Mouse (Mus musculus): Measurements from ENCODE around the gene Adk. TPM values are rescaled to one million over a fixed set of nuclear protein-coding genes. Genes with fewer than 3 reads are reported as not detected.

Adk gene
- polyA plus RNA-seq, 1 experiment from 2014 or later, result 240 TPM

GRCm38 (mm10) chr14:21222206-21222605, 169.8 kb downstream of the Adk start:
- Histone ChIP-seq H3K27ac (ENCODE audit: low read depth, low read length) (no peak overlapping the region), H3K36me3 (ENCODE audit: control insufficient read depth, insufficient read depth) (no peaks in the 10 kb centered on the region), H3K9me3 (ENCODE audit: control insufficient read depth) (no peaks in the 10 kb centered on the region), H3K4me1 (replicated peaks; ENCODE audit: control insufficient read depth, insufficient read depth, low read length) (0 out of 2 replicates have a peak, but pooled peaks cover 4% of the 10 kb centered on the region), H3K27me3 (replicated peaks; ENCODE audit: control insufficient read depth, insufficient read depth, low read length) (no peaks in the 10 kb centered on the region), H3K4me2 (replicated peaks; ENCODE audit: low read depth) (no peak overlapping the region), H3K9ac (ENCODE audit: low read depth, low read length) (no peak overlapping the region), H3K4me3 (ENCODE audit: low read depth, low read length) (no peak overlapping the region)
- WGBS, result 79% methylated on average over 3 of the region's 3 CpGs
- TF ChIP-seq CTCF (IDR thresholded peaks at IDR 0.05; ENCODE audit: low read depth), result no peak
- no peak for ATAC-seq

DNA sequence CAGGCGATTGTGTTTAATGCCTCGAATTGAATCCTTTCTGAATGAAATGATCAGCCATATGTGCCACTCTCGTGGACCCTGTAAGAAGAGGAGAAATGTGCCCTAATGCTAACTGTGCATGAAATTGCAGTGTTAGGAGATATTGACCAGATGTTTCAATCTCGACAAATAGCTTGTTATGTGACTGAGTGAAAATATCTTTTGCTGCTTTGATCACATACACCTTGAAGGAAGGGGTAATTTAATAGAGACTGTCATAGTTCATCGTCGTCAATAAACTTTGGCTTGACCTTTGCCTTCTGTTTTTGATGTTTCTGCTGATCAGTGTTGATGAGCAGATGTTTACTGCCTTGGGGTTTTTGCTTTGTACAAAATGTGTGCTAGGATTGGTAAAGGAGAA, 171.1 kb downstream of the Adk start:
- Histone ChIP-seq H3K36me3 (ENCODE audit: control insufficient read depth, insufficient read depth) (no peaks in the 10 kb centered on the region), H3K9ac (ENCODE audit: low read depth, low read length) (no peak overlapping the region), H3K27ac (ENCODE audit: low read depth, low read length) (no peak overlapping the region), H3K27me3 (replicated peaks; ENCODE audit: control insufficient read depth, insufficient read depth, low read length) (no peaks in the 10 kb centered on the region), H3K9me3 (ENCODE audit: control insufficient read depth) (no peaks in the 10 kb centered on the region), H3K4me1 (replicated peaks; ENCODE audit: control insufficient read depth, insufficient read depth, low read length) (0 out of 2 replicates have a peak, but pooled peaks cover 4% of the 10 kb centered on the region), H3K4me2 (replicated peaks; ENCODE audit: low read depth) (no peak overlapping the region), H3K4me3 (ENCODE audit: low read depth, low read length) (no peak overlapping the region)
- TF ChIP-seq CTCF (IDR thresholded peaks at IDR 0.05; ENCODE audit: low read depth), result no peak
- ATAC-seq, result no peak
- 68% methylated on average over 6 of the region's 6 CpGs for WGBS

DNA sequence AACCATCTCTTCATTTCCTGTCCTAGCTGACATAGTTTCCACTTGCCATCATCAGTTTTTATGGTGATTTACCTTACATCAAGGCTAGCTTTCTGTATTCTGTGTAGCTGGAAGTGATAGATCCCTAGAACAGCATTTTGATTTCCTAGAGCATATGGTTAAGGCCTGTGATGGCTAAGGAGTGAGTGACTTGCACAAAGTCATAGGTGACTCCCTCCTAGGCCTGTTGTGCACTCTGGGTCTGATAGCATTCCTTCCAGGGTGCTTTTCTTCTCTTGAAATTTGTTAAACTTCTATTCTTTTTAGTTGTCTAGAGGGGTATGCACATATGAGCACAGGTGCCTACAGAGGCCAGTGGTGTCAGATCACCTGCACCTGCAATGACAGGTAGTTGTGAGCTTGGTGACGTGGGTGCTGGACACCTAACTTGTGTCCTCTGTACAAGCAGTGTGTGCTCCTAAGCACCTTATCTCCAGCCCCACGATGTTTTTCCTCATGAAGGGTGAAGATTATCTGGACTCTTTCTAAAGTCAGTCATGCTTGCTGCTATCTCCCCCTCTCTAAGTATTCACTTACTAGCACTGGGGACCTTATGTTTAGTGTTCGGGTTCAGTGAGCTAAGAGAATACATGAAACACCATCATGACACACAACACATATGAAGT, 171.7 kb downstream of the Adk start:
- TF ChIP-seq CTCF (IDR thresholded peaks at IDR 0.05; ENCODE audit: low read depth), result no peak
- no peaks in the 10 kb centered on the region for H3K9me3 ChIP-seq (ENCODE audit: control insufficient read depth)
- WGBS, result 83% methylated on average over 3 of the region's 3 CpGs
- no peak overlapping the region for H3K9ac ChIP-seq (ENCODE audit: low read depth, low read length)
- 0 out of 2 replicates have a peak, but pooled peaks cover 4% of the 10 kb centered on the region for H3K4me1 ChIP-seq (replicated peaks; ENCODE audit: control insufficient read depth, insufficient read depth, low read length)
- no peak overlapping the region for H3K4me3 ChIP-seq (ENCODE audit: low read depth, low read length)
- no peak overlapping the region for H3K4me2 ChIP-seq (replicated peaks; ENCODE audit: low read depth)
- H3K27ac ChIP-seq (ENCODE audit: low read depth, low read length), result no peak overlapping the region
- H3K27me3 ChIP-seq (replicated peaks; ENCODE audit: control insufficient read depth, insufficient read depth, low read length), result no peaks in the 10 kb centered on the region
- H3K36me3 ChIP-seq (ENCODE audit: control insufficient read depth, insufficient read depth), result no peaks in the 10 kb centered on the region
- no peak for ATAC-seq

- no peak for TF ChIP-seq CTCF (IDR thresholded peaks at IDR 0.05; ENCODE audit: low read depth)
- Histone ChIP-seq H3K4me3 (ENCODE audit: low read depth, low read length) (no peak overlapping the region), H3K36me3 (ENCODE audit: control insufficient read depth, insufficient read depth) (no peaks in the 10 kb centered on the region), H3K4me2 (replicated peaks; ENCODE audit: low read depth) (no peak overlapping the region), H3K27me3 (replicated peaks; ENCODE audit: control insufficient read depth, insufficient read depth, low read length) (no peaks in the 10 kb centered on the region), H3K27ac (ENCODE audit: low read depth, low read length) (no peak overlapping the region), H3K9me3 (ENCODE audit: control insufficient read depth) (no peaks in the 10 kb centered on the region), H3K9ac (ENCODE audit: low read depth, low read length) (no peak overlapping the region), H3K4me1 (replicated peaks; ENCODE audit: control insufficient read depth, insufficient read depth, low read length) (no peaks in the 10 kb centered on the region)
- 85% methylated on average over 2 of the region's 2 CpGs for WGBS
- no peak for ATAC-seq
Measured at GRCm38 (mm10) chr14:21237051-21237450, 184.7 kb downstream of the Adk start.

GRCm38 (mm10) chr14:21241105-21241504, 188.7 kb downstream of the Adk start:
- H3K27me3 ChIP-seq (replicated peaks; ENCODE audit: control insufficient read depth, insufficient read depth, low read length), result no peaks in the 10 kb centered on the region
- no peak overlapping the region for H3K9ac ChIP-seq (ENCODE audit: low read depth, low read length)
- no peak overlapping the region for H3K4me3 ChIP-seq (ENCODE audit: low read depth, low read length)
- no peak for ATAC-seq
- TF ChIP-seq CTCF (IDR thresholded peaks at IDR 0.05; ENCODE audit: low read depth), result no peak
- no peaks in the 10 kb centered on the region for H3K9me3 ChIP-seq (ENCODE audit: control insufficient read depth)
- H3K27ac ChIP-seq (ENCODE audit: low read depth, low read length), result no peak overlapping the region
- H3K4me2 ChIP-seq (replicated peaks; ENCODE audit: low read depth), result no peak overlapping the region
- H3K4me1 ChIP-seq (replicated peaks; ENCODE audit: control insufficient read depth, insufficient read depth, low read length), result no peaks in the 10 kb centered on the region
- H3K36me3 ChIP-seq (ENCODE audit: control insufficient read depth, insufficient read depth), result no peaks in the 10 kb centered on the region
- WGBS, result 76% methylated on average over 5 of the region's 5 CpGs

DNA sequence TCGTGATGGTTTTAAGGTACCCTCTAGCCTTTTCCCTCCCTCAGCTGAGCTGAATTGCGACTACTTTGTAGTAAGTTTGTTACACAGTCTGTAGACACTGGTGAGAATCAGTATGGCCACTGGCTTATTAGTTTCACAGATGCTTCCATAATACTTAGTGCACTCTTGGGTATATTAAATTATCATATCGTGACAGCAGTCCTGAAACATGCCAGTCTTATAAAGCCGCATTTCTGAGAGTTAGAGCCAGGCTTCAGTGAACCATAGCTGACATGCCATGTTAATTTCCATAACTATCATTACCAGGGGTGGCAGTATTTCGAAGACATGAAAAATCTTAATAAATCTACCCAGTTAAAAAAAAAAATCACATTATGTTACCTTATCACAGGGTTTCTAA, 199.0 kb downstream of the Adk start:
- 87% methylated on average over 5 of the region's 5 CpGs for WGBS
- Histone ChIP-seq H3K4me1 (replicated peaks; ENCODE audit: control insufficient read depth, insufficient read depth, low read length) (no peaks in the 10 kb centered on the region), H3K9ac (ENCODE audit: low read depth, low read length) (no peak overlapping the region), H3K4me3 (ENCODE audit: low read depth, low read length) (no peak overlapping the region), H3K27me3 (replicated peaks; ENCODE audit: control insufficient read depth, insufficient read depth, low read length) (no peaks in the 10 kb centered on the region), H3K27ac (ENCODE audit: low read depth, low read length) (no peak overlapping the region), H3K36me3 (ENCODE audit: control insufficient read depth, insufficient read depth) (no peaks in the 10 kb centered on the region), H3K4me2 (replicated peaks; ENCODE audit: low read depth) (no peak overlapping the region), H3K9me3 (ENCODE audit: control insufficient read depth) (no peaks in the 10 kb centered on the region)
- no peak for ATAC-seq
- TF ChIP-seq CTCF (IDR thresholded peaks at IDR 0.05; ENCODE audit: low read depth), result no peak

Data from intestine, postnatal 0 days (tissue).